Mouse (Mus musculus): ENCODE results near the gene Nrip3. TPM values are rescaled to one million over a fixed set of nuclear protein-coding genes. Genes with fewer than 3 reads are reported as not detected.

Nrip3 gene
- polyA plus RNA-seq, 1 experiment, result 0.39 TPM

DNA sequence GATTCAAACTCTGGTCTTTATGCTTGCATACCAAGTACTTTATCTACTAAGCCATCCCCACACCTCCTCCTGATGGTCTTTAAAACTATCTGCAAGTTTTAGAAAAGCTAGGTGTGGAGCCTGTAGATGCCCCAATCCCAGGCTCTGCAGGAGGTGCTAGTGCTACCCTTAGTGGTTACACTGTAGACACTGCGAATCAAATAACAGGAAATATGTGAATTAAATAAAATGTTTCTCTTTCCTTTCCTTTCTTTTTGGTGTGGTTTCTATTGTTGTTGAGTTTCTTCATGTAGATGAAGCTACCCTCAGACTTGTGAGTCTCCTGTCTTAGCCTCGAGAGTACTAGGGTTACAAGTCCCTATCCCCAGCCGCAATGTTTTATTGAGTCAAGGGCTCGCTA lies 40.1 kb downstream of the Nrip3 start:
- Histone ChIP-seq H3K4me1 (ENCODE audit: control insufficient read depth, insufficient read depth, low read length) (no peaks in the 10 kb centered on the region), H3K4me3 (ENCODE audit: insufficient read depth, low read length) (no peak overlapping the region), H3K27ac (ENCODE audit: insufficient read depth, low read length) (no peak overlapping the region)
- TF ChIP-seq CTCF (IDR thresholded peaks at IDR 0.05; ENCODE audit: borderline replicate concordance, insufficient read depth, low read length) (no peak), POLR2A (IDR thresholded peaks at IDR 0.05; ENCODE audit: low read depth, low read length) (no peak)

DNA sequence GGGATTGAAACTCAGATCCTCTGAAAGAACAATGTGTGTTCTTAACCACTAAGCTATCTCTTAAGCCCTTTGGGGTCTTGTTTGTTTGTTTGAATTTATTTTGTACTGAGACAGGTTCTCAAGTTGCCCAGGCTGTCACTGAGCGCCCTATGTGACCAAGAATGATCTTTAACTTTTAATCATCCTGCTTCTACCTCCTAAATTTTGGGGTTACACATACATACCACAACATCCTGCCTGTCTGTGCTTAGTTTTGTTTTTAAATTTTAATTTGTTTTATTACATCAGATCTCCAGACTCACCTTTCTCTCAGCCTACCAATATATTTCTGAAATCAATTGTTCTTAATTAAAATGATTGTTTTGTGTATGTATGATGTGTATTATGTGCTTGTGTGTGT lies 40.8 kb downstream of the Nrip3 start:
- no peak overlapping the region for H3K4me3 ChIP-seq (ENCODE audit: insufficient read depth, low read length)
- H3K4me1 ChIP-seq (ENCODE audit: control insufficient read depth, insufficient read depth, low read length), result no peaks in the 10 kb centered on the region
- H3K27ac ChIP-seq (ENCODE audit: insufficient read depth, low read length), result no peak overlapping the region
- TF ChIP-seq CTCF (IDR thresholded peaks at IDR 0.05; ENCODE audit: borderline replicate concordance, insufficient read depth, low read length) (no peak), POLR2A (IDR thresholded peaks at IDR 0.05; ENCODE audit: low read depth, low read length) (no peak)

DNA sequence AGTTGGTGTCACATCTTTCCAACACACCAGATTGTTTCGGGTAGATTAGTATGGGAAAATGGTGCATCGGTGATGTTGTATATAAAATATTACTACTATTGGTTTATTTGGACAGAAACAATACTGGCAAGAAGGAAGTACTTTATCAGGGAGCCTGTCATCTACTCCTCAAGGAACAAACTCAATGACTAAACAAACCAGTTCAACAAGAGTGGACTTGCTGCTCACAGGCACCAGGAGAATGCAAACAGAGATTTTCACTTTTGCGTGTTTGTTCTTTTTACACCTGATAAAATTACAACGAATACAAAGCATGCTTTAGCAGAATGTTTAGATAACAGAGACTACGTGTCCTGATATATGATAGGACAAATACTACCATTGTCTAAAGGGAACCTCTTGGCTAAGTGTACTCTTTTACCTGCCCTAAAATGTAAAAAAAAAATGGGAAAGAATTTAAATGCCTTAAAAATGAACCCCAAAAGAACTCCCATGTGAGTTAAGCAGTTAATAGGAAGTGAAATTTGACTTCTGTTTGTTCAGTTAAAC lies 41.9 kb downstream of the Nrip3 start:
- Histone ChIP-seq H3K4me3 (ENCODE audit: insufficient read depth, low read length) (no peak overlapping the region), H3K4me1 (ENCODE audit: control insufficient read depth, insufficient read depth, low read length) (no peaks in the 10 kb centered on the region), H3K27ac (ENCODE audit: insufficient read depth, low read length) (no peak overlapping the region)
- no peak for TF ChIP-seq POLR2A (IDR thresholded peaks at IDR 0.05; ENCODE audit: low read depth, low read length)

DNA sequence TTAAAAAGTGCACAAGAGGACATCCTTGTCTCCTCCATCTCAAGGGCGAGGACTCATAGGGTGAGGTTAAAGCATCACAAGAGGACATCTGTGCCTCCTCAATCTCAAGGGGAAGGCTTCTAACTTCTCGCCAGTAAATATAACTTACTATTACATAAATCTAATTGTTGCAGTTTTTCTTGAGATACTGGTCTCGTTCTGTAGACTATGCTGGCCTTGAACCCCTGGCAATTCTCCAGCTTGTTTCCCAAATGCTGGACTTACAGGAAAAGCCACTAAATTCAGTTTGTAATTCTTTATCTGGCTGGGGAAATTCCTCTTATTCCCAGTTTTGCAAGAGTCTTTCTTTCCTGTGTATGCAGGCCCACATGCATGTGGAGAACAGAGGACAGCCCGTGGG lies 47.0 kb downstream of the Nrip3 start:
- no peaks in the 10 kb centered on the region for H3K4me1 ChIP-seq (ENCODE audit: control insufficient read depth, insufficient read depth, low read length)
- H3K4me3 ChIP-seq (ENCODE audit: insufficient read depth, low read length), result no peak overlapping the region
- TF ChIP-seq CTCF (IDR thresholded peaks at IDR 0.05; ENCODE audit: borderline replicate concordance, insufficient read depth, low read length) (no peak), POLR2A (IDR thresholded peaks at IDR 0.05; ENCODE audit: low read depth, low read length) (no peak)
- H3K27ac ChIP-seq (ENCODE audit: insufficient read depth, low read length), result no peak overlapping the region

DNA sequence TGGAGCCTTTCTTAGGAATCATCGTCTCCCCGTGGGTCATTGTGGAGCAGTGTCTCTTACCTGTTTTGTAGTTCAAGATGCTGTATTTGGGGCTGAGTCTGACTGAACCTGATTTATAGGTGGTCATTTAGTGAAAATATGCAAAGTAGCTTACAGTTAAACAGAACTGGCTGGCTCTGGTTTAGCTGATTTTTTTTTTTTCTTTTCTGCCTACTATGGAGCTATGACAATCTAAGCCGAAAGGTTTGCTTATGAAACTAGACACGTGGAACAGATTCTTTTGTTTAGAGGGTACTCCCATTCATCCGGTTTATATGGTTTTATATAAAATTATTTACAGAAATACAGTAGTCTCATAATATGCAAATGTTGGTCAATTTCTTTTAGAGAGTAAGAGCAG lies 50.2 kb downstream of the Nrip3 start, which contains the start of gene Ascl3:
Gene Ascl3, minus strand, starts transcription at position 101 of the 400 bp plus-strand sequence.
- Histone ChIP-seq H3K27ac (ENCODE audit: insufficient read depth, low read length) (no peak within 1 kb of the TSS), H3K4me3 (ENCODE audit: insufficient read depth, low read length) (no peak within 1 kb of the TSS), H3K4me1 (ENCODE audit: control insufficient read depth, insufficient read depth, low read length) (peaks cover 4% of the 10 kb centered on the region)
- TF ChIP-seq POLR2A (IDR thresholded peaks at IDR 0.05; ENCODE audit: low read depth, low read length) (no peak), CTCF (IDR thresholded peaks at IDR 0.05; ENCODE audit: borderline replicate concordance, insufficient read depth, low read length) (no peak)

DNA sequence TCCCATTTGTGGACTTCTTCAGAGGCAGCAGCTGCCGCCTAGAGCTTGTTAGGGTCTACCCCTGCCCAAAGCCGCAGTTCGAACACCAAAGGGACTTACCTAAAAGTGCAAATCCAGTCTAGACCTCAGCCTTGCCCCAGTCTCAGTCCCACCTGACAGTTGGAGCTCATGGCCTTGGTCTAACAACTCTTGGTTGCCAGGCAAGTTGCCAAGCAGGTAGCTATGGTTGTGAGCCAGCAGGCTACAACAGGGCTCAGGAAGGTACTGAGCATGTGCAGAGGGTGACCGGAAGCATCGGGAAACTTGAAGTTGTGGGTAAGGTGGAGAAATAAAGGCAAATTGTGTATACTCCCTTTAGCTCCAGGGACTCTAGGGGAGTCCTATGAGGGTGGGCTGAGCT lies 58.1 kb downstream of the Nrip3 start, which contains the start of gene BC051019:
Gene BC051019, minus strand, starts transcription at position 154 of the 400 bp plus-strand sequence.
- Histone ChIP-seq H3K4me1 (ENCODE audit: control insufficient read depth, insufficient read depth, low read length) (peaks cover 3% of the 10 kb centered on the region), H3K27ac (ENCODE audit: insufficient read depth, low read length) (no peak within 1 kb of the TSS), H3K4me3 (ENCODE audit: insufficient read depth, low read length) (no peak within 1 kb of the TSS)
- TF ChIP-seq CTCF (IDR thresholded peaks at IDR 0.05; ENCODE audit: borderline replicate concordance, insufficient read depth, low read length), result no peak
- no peak for TF ChIP-seq POLR2A (IDR thresholded peaks at IDR 0.05; ENCODE audit: low read depth, low read length)

DNA sequence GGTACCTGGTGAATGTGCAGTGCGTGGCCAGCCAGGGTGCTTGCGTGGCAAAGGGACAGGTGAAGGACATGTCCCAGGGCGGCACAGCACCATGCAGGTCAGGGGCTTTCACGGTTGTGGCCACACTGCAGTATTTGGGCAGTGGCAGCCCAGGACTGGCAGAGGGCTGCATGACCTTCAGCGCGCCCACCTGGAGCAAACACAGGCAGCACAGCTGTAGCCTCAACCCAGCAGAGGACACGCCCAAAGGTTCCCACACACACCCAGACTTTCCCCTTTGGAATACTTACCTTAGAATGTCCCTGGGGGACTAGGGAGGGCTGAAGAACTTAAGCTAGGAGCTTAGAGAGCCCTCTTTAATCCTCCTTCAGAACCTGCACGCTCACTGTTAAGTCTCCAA lies 58.7 kb downstream of the Nrip3 start:
- H3K4me3 ChIP-seq (ENCODE audit: insufficient read depth, low read length), result no peak overlapping the region
- H3K4me1 ChIP-seq (ENCODE audit: control insufficient read depth, insufficient read depth, low read length), result peaks cover 3% of the 10 kb centered on the region
- H3K27ac ChIP-seq (ENCODE audit: insufficient read depth, low read length), result no peak overlapping the region
- TF ChIP-seq CTCF (IDR thresholded peaks at IDR 0.05; ENCODE audit: borderline replicate concordance, insufficient read depth, low read length) (no peak), POLR2A (IDR thresholded peaks at IDR 0.05; ENCODE audit: low read depth, low read length) (no peak)

DNA sequence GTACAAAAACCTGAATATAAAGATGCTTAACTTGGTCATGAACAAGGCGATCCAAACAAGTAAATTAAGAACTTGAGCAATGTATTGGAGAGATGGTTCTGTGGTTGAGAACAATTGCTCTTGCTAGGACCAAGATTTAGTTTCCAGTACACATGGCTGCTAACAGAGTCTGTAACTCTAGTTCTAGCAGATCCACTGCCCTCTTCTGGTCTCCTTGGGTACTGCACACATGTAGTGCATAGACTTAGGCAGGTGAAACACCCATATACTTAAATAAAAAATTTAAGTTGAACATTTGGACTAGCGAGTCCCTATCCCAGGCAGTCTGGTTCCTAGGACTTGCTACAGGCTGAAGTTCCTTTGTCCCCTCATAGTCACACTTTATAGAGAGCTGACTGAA lies 59.2 kb downstream of the Nrip3 start:
- no peak overlapping the region for H3K27ac ChIP-seq (ENCODE audit: insufficient read depth, low read length)
- TF ChIP-seq CTCF (IDR thresholded peaks at IDR 0.05; ENCODE audit: borderline replicate concordance, insufficient read depth, low read length), result no peak
- no peak for TF ChIP-seq POLR2A (IDR thresholded peaks at IDR 0.05; ENCODE audit: low read depth, low read length)
- no peak overlapping the region for H3K4me3 ChIP-seq (ENCODE audit: insufficient read depth, low read length)
- H3K4me1 ChIP-seq (ENCODE audit: control insufficient read depth, insufficient read depth, low read length), result peaks cover 3% of the 10 kb centered on the region

DNA sequence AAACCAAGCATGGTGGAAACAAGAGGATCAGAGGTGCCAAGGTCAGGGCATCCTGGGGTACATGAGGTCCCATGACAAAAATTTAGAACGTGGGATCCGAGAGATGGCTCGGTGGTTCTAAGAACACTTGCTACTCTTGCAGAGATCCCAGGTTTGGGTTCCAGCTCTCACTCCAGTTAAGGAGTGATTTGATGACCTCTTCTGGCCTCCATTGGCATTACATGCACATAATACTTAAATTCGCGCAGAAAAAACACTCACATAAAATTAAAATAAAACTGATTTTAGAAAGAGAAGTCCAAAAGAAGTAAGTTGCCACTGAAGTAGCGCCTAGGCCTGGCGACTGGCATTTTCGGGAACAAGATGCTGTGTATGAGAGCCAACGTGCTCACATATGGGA lies 62.5 kb downstream of the Nrip3 start:
- Histone ChIP-seq H3K4me1 (ENCODE audit: control insufficient read depth, insufficient read depth, low read length) (no peaks in the 10 kb centered on the region), H3K27ac (ENCODE audit: insufficient read depth, low read length) (no peak overlapping the region), H3K4me3 (ENCODE audit: insufficient read depth, low read length) (no peak overlapping the region)
- TF ChIP-seq POLR2A (IDR thresholded peaks at IDR 0.05; ENCODE audit: low read depth, low read length) (no peak), CTCF (IDR thresholded peaks at IDR 0.05; ENCODE audit: borderline replicate concordance, insufficient read depth, low read length) (no peak)

DNA sequence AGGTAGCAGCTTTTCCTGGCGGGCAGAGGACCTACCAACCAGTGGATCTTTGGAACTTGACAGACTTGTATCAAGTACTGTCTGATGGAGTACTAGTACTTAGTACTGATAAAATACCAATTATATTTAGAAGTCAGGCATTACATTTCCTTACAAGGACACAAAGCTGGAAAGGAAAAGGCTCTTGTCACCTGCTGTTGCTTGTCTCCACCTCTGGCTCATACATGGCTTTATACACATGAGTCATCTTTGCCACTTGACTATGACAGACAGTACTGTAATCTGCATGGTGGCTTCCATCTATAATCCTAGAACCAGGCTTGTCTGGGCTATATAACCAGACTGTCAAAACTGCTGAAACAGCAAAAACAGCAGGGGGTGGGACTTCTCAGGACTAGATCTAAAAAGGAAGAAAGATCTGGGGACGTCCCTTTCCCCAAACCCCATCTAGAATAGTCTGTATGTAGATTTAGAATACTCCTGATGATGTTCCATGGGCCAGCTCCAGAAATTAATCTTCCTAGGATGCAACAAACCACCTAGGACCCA lies 68.3 kb downstream of the Nrip3 start:
- no peak overlapping the region for H3K27ac ChIP-seq (ENCODE audit: insufficient read depth, low read length)

More for the DNA sequence above, 68.3 kb downstream of the Nrip3 start:
- H3K4me3 ChIP-seq (ENCODE audit: insufficient read depth, low read length), result no peak overlapping the region
- no peak for TF ChIP-seq POLR2A (IDR thresholded peaks at IDR 0.05; ENCODE audit: low read depth, low read length)
- peaks cover 6% of the 10 kb centered on the region for H3K4me1 ChIP-seq (ENCODE audit: control insufficient read depth, insufficient read depth, low read length)
